Mouse (Mus musculus) R1 (cell line): ENCODE measurements around the gene Tnfsf11.

Experiments used
- DNase-seq: peaks from one replicate; pipeline ENCODE4 v3.0.0-alpha.2; 2018; ENCODE audit warnings: low read depth, low spot score

Gene Tnfsf11

DNA sequence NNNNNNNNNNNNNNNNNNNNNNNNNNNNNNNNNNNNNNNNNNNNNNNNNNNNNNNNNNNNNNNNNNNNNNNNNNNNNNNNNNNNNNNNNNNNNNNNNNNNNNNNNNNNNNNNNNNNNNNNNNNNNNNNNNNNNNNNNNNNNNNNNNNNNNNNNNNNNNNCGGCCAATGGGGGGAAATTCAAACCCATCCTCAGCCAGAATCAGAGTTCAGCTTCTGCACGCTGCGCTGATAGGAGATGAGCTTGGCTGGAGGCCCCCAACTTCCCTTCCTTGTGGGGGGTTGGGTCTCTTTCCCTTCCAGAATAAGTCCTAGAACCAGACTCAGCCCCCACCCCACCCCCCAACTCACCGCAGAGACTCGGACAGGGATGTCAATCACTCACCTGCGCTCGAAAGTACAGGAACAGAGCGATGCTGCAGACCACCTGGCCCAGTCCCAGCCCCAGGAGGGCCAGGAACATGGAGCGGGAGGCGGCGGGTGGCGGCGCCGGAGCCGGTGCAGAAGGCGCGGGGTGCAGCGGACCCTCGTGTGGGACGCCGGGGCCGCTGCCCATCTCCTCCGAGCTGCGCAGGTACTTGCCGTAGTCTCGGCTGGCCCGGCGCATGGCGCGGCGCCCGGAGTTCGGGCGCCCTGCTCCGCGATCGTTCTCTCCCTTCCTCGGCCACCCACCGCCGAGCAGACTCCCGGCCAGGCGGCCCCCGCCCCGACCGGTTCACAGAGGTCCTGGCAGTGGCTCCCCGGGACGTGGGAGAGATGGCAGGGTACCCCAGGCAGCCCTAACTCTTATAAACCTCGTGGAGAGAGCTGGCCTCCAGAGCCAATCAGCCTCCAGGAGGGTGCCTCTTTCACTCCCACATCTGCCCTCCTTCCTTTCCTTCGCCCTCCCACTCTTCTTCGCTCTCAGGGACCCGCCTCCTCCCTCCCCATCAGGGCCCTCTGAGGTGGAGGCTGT lies at the start of gene Tnfsf11:
Tnfsf11 (minus strand) TSS at position 758 of the 952 bp plus-strand sequence.
- DNase-seq: peak; percentile 83

GRCm38 (mm10) chr14:78356764-78357163 lies 48.9 kb upstream of the Tnfsf11 start:
- DNase-seq: no peak

GRCm38 (mm10) chr14:78355381-78355780 lies 47.5 kb upstream of the Tnfsf11 start:
- no peak for DNase-seq

DNA sequence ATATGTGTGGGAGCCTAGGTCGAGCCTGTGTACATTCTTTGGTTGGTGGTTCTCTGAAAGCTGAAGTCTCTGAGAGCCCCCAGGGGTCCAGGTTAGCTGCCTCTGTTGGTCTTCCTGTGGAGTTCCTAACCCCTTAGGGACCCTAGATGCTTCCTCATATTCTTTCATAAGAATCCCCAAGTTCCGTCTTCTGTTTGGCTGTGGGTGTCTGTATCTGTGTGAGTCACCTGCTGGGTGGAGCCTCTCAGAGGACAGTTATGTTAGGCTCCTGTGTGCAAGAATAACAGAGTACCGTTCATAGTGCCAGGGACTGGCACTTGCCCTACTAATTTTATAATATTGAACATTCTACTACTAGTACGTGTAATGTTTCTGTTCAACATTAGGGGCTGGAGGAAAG lies 45.0 kb upstream of the Tnfsf11 start:
- DNase-seq: no peak

DNA sequence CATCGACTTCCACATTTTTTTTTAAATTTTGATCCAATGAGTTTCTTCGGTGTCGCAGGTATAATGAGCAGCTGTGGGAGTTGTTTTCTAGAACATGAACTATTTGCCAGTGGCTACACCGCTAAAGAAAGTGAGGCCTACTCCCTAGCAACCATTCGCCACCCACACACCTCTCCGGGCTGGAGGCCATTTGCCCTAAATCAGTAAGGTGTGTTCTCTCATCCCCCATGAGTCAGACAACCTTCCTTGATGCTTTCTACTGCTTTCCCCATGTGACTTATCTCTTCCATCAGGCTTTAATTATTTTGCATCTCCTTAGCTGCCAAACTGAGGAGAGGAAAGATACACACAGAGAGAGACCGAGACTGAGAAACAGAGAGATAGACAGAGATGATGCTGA lies 43.7 kb upstream of the Tnfsf11 start:
- no peak for DNase-seq

DNA sequence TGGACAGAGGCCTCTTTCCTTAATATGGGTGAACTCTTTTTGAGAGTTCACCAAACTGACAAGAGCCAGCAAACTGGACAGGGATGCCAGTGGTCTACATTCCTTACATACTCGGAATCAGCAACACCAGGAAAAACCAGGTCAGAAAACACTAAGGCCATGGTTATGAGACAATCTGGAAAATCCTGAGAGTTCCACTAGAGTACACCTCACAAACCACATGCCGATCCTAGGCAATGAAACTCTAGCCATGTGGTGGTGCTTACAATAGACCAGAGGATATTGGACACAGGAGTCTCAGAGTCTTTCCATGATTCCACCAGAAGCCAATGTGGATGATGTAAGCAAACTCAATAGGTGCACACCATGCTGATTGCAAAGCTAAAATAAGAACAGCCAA lies 39.9 kb upstream of the Tnfsf11 start:
- no peak for DNase-seq

DNA sequence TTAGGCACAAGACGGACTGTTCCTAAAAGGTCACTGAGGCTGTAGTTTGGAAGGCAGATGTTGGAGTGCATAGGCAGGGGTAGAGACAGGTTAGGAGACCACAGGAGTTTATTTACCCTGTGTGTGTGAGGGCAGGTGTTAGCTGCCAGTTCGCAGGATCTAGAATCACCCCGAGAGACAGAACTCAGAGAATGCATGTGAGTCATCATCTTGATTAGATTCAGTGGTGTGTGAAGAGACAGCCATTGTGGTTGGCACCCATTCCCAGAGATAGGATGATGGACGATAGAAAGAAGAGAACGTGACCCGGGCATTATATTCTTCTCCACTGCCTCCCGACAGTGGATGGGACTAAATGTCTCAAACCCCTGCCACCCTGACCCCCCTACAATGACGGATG lies 35.2 kb upstream of the Tnfsf11 start:
- no peak for DNase-seq

GRCm38 (mm10) chr14:78342146-78342545 lies 34.3 kb upstream of the Tnfsf11 start:
- no peak for DNase-seq

- no peak for DNase-seq
Observed at GRCm38 (mm10) chr14:78333341-78333740, 25.5 kb upstream of the Tnfsf11 start.

GRCm38 (mm10) chr14:78331368-78331767 lies 23.5 kb upstream of the Tnfsf11 start:
- no peak for DNase-seq

DNA sequence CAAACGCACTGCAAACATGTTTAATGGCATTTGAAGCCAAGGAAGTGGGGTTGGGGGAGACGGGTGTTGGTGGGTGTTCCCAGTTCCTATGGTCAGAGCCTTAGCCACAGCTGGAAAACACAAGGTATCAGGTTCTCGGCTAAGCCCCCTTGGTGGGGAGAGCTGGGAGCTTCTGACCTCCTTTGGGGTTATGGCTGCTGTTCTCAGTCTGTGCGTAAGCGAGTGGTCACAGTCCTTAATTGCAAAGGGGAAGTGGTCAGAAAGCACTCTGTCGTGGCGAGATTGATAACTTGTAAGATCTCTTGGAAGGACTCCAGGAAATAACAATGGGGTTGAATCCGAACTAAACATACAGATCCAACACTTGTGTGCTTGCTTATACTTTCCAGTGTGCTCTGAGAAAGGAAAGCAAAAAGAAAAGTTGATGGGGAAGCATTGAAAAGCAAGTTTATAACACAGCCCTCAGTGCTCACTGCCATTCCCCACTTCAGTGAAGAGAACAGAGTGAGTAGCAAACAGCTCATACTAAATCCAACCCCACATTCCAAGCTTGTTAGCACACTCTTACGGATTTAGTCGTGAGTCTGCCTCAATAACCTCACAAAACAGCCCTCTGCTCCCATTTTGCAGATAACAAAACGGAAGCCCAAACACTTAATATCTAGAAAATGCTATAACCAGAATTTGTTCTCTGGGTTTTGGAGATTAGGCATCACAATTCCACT lies 22.9 kb upstream of the Tnfsf11 start:
- no peak for DNase-seq

DNA sequence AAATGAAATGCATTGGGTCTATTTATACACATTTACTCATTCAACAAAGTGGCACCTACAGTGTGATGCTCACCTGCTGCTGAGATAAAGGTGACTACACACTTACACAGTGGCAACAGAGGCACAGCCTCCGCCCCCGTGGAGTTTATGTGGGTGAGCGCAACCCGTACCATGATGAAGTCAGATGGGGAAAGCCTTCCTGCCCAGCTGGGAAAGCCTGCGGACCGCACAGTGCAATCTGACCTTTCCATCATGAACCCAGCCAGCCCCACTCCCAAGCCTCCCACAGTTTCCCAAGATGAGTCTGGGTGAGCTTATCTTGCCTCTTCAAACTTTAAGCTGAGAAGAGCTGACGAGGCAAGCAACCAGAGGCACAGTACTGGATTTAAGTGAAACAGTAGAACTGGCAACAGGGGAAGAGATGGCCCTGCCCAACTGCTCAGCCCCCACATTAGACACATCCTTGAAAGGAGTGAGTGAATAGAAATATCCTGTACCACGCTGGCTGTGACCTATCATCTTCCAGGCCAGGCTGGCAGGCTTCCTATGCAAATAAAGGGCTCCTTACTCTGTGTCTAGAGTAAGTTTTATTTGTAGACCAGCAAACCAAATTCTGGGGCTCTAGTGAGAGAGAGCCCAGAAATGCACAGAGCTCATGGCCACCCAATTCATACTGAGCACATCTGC lies 22.1 kb upstream of the Tnfsf11 start:
- no peak for DNase-seq

- DNase-seq: no peak
Observed at GRCm38 (mm10) chr14:78323356-78323755, 15.5 kb upstream of the Tnfsf11 start.

DNA sequence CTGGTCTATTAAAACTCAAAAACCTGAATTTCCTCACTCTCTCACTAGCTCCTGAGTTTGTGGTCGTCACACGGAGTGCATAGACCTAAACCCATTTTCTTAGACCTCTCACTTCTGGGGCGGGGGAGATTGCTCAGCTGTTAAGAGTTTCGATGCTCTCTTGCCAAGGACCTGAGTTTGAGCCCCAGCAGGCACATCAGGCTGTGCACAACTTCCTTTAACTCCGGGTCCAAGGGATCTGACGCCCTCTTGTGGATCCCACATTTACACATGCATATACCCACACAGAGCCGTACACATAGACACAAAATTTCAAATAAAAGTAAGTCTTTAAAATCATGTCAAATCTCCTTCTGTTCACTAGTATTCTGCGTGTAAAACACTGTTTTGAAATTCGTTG lies 15.1 kb upstream of the Tnfsf11 start:
- peak; percentile 59 for DNase-seq

DNA sequence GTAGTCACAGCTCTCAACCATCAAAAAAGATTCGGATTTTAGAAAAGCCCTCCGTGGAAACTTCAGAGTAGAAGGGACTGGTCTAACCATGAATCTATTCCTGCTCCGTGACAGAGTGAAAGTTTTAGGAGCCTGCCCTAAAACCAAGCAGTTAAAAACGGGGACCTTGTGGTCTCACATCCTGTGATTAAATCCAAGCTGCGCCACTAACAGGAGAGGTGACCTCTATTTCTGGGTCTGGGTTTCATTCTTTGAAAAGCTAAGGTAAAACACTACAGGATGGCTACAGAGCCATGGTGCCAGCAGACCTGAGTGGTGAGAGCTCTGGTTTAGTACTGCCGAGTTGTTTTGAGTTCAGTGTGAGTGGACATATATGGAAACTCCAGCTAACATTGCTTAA lies 12.4 kb upstream of the Tnfsf11 start:
- DNase-seq: no peak

GRCm38 (mm10) chr14:78319580-78319979 lies 11.7 kb upstream of the Tnfsf11 start:
- DNase-seq: no peak

DNA sequence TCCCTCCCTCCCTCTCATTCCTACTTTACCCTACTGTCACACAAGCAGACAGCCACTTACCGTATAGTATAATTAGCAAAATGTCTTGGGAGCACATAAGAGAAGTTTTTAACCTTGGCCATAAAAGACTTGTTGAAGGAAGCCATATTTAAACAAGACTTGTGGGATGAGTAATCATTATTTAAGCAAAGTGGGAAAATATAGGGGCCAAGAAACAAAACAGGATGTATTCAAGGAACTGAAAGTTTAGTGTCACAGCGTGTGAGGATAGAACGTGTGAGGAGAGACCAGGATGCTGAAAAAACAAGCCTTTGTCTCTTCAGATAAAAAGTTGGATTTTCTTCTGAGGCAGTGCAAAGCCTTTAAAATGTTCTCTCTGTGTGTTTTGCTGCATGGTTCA lies 11.2 kb upstream of the Tnfsf11 start:
- DNase-seq: no peak

GRCm38 (mm10) chr14:78317623-78318022 lies 9.8 kb upstream of the Tnfsf11 start:
- no peak for DNase-seq

GRCm38 (mm10) chr14:78300914-78301313 lies 6.9 kb downstream of the Tnfsf11 start:
- no peak for DNase-seq

DNA sequence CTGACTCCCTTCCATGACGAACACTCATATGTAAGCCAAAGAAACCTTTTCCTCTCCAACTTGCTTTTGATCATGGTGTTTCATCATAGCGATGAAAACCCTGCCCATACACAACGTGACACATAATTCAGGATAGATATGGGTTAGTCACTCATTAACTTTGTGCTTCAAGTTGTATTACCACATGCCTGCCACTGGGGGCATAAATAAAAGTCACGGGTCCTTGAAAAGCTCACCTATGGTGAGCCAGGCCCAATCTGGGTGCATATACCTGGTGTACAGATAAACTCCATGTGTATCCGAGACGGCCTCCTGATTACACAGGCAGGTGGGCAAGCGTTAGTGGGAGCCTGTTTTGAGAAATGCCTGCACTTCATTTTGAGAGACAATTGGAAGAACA lies 15.2 kb downstream of the Tnfsf11 start:
- peak; percentile 63 for DNase-seq

- no peak for DNase-seq
Observed at GRCm38 (mm10) chr14:78289912-78290523, 17.8 kb downstream of the Tnfsf11 start.

GRCm38 (mm10) chr14:78288903-78289302 lies 18.9 kb downstream of the Tnfsf11 start:
- peak; percentile 99 for DNase-seq
